Mouse (Mus musculus) bone marrow macrophage, adult 2 months (primary cell): ENCODE measurements around the gene Hs3st2.

Experiments
- CTCF ChIP-seq: IDR thresholded peaks from 2 replicates; pipeline ENCODE4 v1.5.1; 2012; ENCODE audit warnings: low read depth, mild to moderate bottlenecking, low read length, moderate library complexity
- POLR2A ChIP-seq: IDR thresholded peaks from 2 replicates; pipeline ENCODE4 v1.6.1; 2012; ENCODE audit warnings: mild to moderate bottlenecking, low read depth, low read length, borderline replicate concordance

DNA sequence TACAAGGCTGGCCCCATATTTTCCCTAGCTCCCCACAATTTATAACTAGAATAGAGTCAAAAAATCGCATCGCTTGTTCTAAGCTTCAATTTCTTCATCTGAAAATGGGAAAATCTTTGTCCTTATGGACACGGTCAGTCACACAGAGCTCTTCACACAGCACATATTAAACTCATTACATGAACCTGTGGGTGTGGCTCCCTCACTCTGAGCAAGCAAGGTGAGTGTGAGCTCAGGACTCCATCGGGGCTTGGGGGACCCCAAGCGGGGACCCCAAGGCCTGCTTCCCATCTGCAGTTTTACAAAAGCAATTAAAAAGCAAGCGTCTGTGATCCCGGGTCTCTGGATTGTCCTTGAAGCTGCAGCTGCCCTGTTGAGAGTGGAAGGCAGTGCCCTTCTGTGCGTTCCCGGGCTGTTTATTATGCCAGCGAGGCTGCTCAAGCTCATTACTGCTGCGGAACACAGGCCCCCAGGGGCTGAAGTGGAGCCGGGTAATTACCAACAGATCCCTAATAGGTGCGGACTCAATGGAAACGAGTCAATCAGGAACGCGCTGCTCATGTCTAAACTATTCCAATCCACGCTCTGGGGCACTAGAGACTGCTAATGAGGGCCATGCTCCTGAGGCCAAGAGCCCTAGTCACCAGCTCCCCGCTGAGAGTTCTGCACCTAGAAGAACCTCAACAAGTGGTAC, 157.8 kb downstream of the Hs3st2 start:
- TF ChIP-seq POLR2A (no peak), CTCF (no peak)
